Mouse (Mus musculus): ENCODE data around the gene Rgl2. TPM values are rescaled to one million over a fixed set of nuclear protein-coding genes. Genes with fewer than 3 reads are reported as not detected.
A peak's percentile ranks its signal among the peaks of the same experiment; 100 is the strongest.

Rgl2 gene
- total and polyA plus RNA-seq, 2 experiments from 2014 or later: 38.2 to 83.0 TPM

DNA sequence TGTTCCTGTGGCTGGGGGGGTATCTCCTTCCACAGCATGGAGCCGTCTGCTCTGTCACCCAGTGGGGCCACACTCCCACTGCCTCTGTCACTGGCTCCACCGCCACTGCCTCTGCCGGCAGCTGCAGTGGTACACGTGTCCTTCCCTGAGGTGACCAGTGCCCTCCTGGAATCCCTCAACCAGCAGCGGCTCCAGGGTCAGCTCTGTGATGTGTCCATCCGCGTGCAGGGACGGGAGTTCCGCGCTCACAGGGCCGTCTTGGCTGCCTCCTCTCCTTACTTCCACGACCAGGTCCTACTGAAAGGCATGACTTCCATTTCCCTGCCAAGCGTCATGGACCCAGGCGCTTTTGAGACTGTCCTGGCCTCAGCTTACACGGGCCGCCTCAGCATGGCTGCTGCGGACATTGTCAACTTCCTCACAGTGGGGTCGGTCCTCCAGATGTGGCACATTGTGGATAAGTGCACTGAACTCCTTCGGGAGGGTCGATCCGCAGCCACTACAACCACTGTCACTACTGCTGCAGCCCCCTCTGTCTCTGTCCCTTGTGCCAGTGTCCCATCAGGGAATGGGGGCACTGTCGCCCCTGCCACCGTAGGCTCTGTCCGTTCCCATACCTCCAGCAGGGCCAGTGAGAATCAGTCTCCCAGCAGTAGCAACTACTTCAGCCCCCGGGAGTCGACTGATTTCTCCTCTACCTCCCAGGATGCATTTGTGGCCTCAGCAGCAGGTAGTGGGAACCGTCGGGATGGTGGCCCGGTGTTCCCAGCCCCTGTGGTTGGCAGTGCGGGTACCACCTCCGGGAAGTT lies 12.3 kb upstream of the Rgl2 start:
- no peak for TF ChIP-seq CTCF (IDR thresholded peaks at IDR 0.05)
- Histone ChIP-seq H3K4me3 (ENCODE audit: low read depth, low read length) (peak overlapping the region; percentile 54), H3K4me1 (ENCODE audit: insufficient read depth, low read length) (no peaks in the 10 kb centered on the region), H3K9me3 (ENCODE audit: low read length) (no peaks in the 10 kb centered on the region), H3K27me3 (ENCODE audit: insufficient read depth, low read length) (no peaks in the 10 kb centered on the region), H3K9ac (replicated peaks; ENCODE audit: low read length, poor library complexity, severe bottlenecking) (no peak overlapping the region), H3K27ac (ENCODE audit: low read depth, low read length) (no peak overlapping the region), H3K36me3 (ENCODE audit: insufficient read depth, low read length) (peaks cover 17% of the 10 kb centered on the region), H3K4me2 (ENCODE audit: low read depth, low read length, poor library complexity, severe bottlenecking) (peak overlapping the region; percentile 69)
- 70% methylated on average over 31 of the region's 31 CpGs for WGBS
- DNase-seq (ENCODE audit: low spot score) (no peak), ATAC-seq (ENCODE audit: low FRiP score) (no peak)

GRCm38 (mm10) chr17:33917656-33918292 lies 11.6 kb upstream of the Rgl2 start:
- peaks cover 12% of the 10 kb centered on the region for H3K36me3 ChIP-seq (ENCODE audit: insufficient read depth, low read length)
- DNase-seq (ENCODE audit: low spot score): no peak
- no peak for ATAC-seq (ENCODE audit: low FRiP score)
- H3K9ac ChIP-seq (replicated peaks; ENCODE audit: low read length, poor library complexity, severe bottlenecking): no peak overlapping the region
- no peak overlapping the region for H3K4me2 ChIP-seq (ENCODE audit: low read depth, low read length, poor library complexity, severe bottlenecking)
- no peak for TF ChIP-seq CTCF (IDR thresholded peaks at IDR 0.05)
- H3K4me3 ChIP-seq (ENCODE audit: low read depth, low read length): no peak overlapping the region
- H3K27ac ChIP-seq (ENCODE audit: low read depth, low read length): no peak overlapping the region
- H3K9me3 ChIP-seq (ENCODE audit: low read length): no peaks in the 10 kb centered on the region
- no peaks in the 10 kb centered on the region for H3K4me1 ChIP-seq (ENCODE audit: insufficient read depth, low read length)
- WGBS: 87% methylated on average over 18 of the region's 18 CpGs
- no peaks in the 10 kb centered on the region for H3K27me3 ChIP-seq (ENCODE audit: insufficient read depth, low read length)

DNA sequence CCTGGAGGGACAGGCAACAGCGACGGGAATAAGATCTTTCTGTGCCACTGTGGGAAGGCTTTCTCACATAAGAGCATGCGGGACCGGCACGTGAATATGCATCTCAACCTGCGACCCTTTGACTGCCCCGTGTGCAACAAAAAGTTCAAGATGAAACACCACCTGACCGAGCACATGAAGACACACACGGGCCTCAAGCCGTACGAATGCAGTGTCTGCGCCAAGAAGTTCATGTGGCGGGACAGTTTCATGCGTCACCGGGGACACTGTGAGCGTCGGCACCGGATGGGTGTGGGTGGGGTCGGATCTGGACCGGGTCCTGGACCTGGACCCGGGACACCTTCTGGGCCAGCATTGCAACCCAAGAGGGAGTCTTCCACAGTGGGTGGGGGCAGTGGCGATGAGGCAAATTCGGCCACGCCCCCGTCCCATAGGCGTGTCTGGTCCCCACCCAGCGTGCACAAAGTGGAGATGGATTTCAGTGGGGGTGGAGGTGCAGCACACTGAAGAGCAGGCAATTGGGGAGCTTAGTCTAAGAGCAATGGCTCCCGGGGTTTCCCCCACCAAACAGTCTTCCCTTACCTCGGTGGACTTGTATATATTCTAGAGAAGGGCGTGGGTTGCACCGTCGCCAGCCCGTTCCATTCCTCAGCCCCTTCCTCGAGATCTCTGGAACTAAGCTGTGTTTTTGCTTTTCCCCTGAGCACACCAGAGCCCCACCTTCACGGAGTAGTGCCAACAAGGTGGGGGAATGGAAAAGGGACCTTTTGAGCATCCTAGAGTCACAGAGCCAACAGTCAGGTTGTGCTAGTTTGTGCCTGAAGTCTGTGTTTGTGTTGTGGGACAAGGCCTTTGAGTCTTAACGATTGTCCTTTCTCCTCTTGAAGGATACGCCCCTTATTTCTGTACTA lies 10.8 kb upstream of the Rgl2 start:
- ATAC-seq (ENCODE audit: low FRiP score) (no peak), DNase-seq (ENCODE audit: low spot score) (no peak)
- Histone ChIP-seq H3K36me3 (ENCODE audit: insufficient read depth, low read length) (peaks cover 8% of the 10 kb centered on the region), H3K4me2 (ENCODE audit: low read depth, low read length, poor library complexity, severe bottlenecking) (peak overlapping the region; percentile 70; the same call in 1 of the 2 replicates), H3K27ac (ENCODE audit: low read depth, low read length) (no peak overlapping the region), H3K9ac (replicated peaks; ENCODE audit: low read length, poor library complexity, severe bottlenecking) (no peak overlapping the region), H3K4me1 (ENCODE audit: insufficient read depth, low read length) (no peaks in the 10 kb centered on the region), H3K27me3 (ENCODE audit: insufficient read depth, low read length) (no peaks in the 10 kb centered on the region), H3K4me3 (ENCODE audit: low read depth, low read length) (peak overlapping the region; percentile 38), H3K9me3 (ENCODE audit: low read length) (no peaks in the 10 kb centered on the region)
- TF ChIP-seq CTCF (IDR thresholded peaks at IDR 0.05): no peak
- WGBS: 65% methylated on average over 37 of the region's 37 CpGs

DNA sequence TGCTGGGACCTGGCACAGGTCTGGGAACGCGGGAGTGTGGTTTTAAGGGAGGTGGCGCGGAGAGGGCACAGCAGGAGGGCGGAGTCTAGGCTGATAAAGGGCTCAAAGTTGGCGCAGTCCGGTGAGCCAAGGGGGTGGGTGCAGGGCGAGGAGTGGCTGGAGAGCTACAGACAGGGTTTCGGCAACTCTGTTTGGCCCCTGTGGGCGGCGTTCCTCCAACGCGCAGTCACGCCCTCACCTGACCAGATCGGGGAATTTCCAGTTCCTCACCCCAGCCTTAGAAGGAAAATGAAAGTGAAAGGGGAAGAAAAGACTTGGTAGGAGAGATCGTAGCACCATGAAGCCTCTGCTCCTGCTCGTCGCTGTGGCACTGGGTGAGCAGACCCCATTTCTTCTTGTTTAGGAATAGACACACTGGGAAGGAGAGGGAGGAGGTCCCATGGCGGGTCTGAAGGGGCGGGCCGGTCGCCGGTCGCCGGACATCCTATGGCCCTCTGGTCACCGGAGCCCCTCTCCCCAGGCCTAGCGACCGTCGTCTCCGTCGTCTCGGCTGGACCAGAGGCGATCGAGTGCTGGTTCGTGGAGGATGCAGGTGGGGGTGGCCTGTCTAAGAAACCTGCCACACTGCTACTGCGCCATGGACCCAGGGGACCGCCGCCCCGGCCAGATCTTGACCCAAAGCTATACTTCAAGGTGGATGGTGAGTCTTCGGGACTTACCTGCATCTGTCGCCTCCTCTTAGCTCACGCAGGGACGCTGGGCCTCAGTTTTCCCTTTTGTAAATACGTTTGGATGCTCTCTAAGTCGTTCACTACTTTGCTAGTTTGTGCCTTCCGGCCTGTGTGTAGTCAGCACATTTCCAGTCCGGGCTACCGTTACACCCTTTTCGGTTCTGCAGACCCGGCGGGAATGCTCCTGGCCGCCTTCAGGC lies 9.7 kb upstream of the Rgl2 start:
- peak; percentile 34 for DNase-seq (ENCODE audit: low spot score)
- 4% methylated on average over 52 of the region's 52 CpGs for WGBS
- TF ChIP-seq CTCF (IDR thresholded peaks at IDR 0.05): peak; percentile 29
- Histone ChIP-seq H3K27ac (ENCODE audit: low read depth, low read length) (peak overlapping the region; percentile 48; the same call in 1 of the 2 replicates), H3K4me1 (ENCODE audit: insufficient read depth, low read length) (no peaks in the 10 kb centered on the region), H3K9ac (replicated peaks; ENCODE audit: low read length, poor library complexity, severe bottlenecking) (peak overlapping the region; percentile 39), H3K4me2 (ENCODE audit: low read depth, low read length, poor library complexity, severe bottlenecking) (peak overlapping the region; percentile 70), H3K27me3 (ENCODE audit: insufficient read depth, low read length) (no peaks in the 10 kb centered on the region), H3K4me3 (ENCODE audit: low read depth, low read length) (peak overlapping the region; percentile 38), H3K9me3 (ENCODE audit: low read length) (no peaks in the 10 kb centered on the region), H3K36me3 (ENCODE audit: insufficient read depth, low read length) (no peaks in the 10 kb centered on the region)
- ATAC-seq (ENCODE audit: low FRiP score): no peak

All from midbrain, postnatal 0 days (tissue).